Mouse (Mus musculus) E14TG2a.4 (cell line): ENCODE measurements at regions not wholly inside any gene's neighbourhood (a gene's known extent, or its start where the extent isn't known, plus 50 kb on each side); places are given as distances from the start of the nearest gene placed in this dataset.

ENCODE experiments used
- CTCF ChIP-seq: conservative IDR thresholded peaks from 2 replicates; pipeline ENCODE4 v1.5.1; 2014; ENCODE audit warnings: low read length
- POU5F1 ChIP-seq: IDR thresholded peaks from 2 replicates; pipeline ENCODE4 v1.6.1; 2014; ENCODE audit warnings: low read length, borderline replicate concordance

GRCm38 (mm10) chr17:42090764-42091452 lies 224.8 kb upstream of the Ptchd4 start:
- TF ChIP-seq CTCF (no peak), POU5F1 (no peak)
